Mouse (Mus musculus) thymus, adult 2 months (tissue): ENCODE results near the gene Hspa1a. TPM values are rescaled to one million over a fixed set of nuclear protein-coding genes. Genes with fewer than 3 reads are reported as not detected.

ENCODE experiments used
- DNase-seq: peaks from one replicate; pipeline ENCODE4 v3.0.0; 2021
- H3K27ac ChIP-seq: fragments of 200-500 bp; 2 replicates; pipeline ENCODE4 v1.5.1; 2012; ENCODE audit warnings: low read length, control low read depth; ENCODE audit not compliant: control insufficient read depth, insufficient read depth
- H3K27me3 ChIP-seq: fragments of 200-500 bp; 2 replicates; pipeline ENCODE4 v1.6.1; 2012; ENCODE audit warnings: mild to moderate bottlenecking, low read length, moderate library complexity, mixed read lengths; ENCODE audit not compliant: control insufficient read depth, insufficient read depth
- H3K36me3 ChIP-seq: fragments of 200-500 bp; 2 replicates; pipeline ENCODE4 v1.6.1; 2012; ENCODE audit warnings: mild to moderate bottlenecking, low read length, moderate library complexity; ENCODE audit not compliant: control insufficient read depth, insufficient read depth
- H3K4me1 ChIP-seq: fragments of 200-500 bp; replicated peaks from 2 replicates; pipeline ENCODE4 v1.6.1; 2012; ENCODE audit warnings: low read length; ENCODE audit not compliant: control insufficient read depth, insufficient read depth
- H3K4me3 ChIP-seq: fragments of 200-500 bp; 2 replicates; pipeline ENCODE4 v1.5.1; 2012; ENCODE audit warnings: mild to moderate bottlenecking, low read length, control low read depth, moderate library complexity; ENCODE audit not compliant: control insufficient read depth, insufficient read depth
- CTCF ChIP-seq: fragments of 200-500 bp; IDR thresholded peaks from 2 replicates; pipeline ENCODE4 v1.5.1; 2012; ENCODE audit warnings: mild to moderate bottlenecking, control low read depth, low read length, moderate library complexity, borderline replicate concordance; ENCODE audit not compliant: control insufficient read depth, poor library complexity, insufficient read depth; ENCODE audit errors: extremely low read depth
- POLR2A ChIP-seq: fragments of 200-500 bp; IDR thresholded peaks from 2 replicates; pipeline ENCODE4 v1.6.1; 2012; ENCODE audit warnings: mild to moderate bottlenecking, low read length, control low read depth, moderate library complexity; ENCODE audit not compliant: control insufficient read depth, poor library complexity, insufficient read depth; ENCODE audit errors: extremely low read depth
- WGBS: fragments of 180-500 bp; shearing (Covaris S2); methylation state at CpG from one replicate; pipeline ENCODE4 v1.1.7; 2018; 5-methylcytosine and 5-hydroxymethylcytosine counted together
- polyA plus RNA-seq: library from polyadenylated mRNA; depleted of rRNA; stranded (reverse); fragments of >200 nt; gene quantifications from 2 replicates; pipeline ENCODE4 v1.2.3, GENCODE M21; 2012

The Hspa1a gene
- polyA plus RNA-seq, 1 experiment: 12.2 TPM

GRCm38 (mm10) chr17:34956340-34956739, 15.6 kb downstream of the Hspa1a start:
- Histone ChIP-seq H3K36me3 (no peaks in the 10 kb centered on the region), H3K27me3 (no peaks in the 10 kb centered on the region; the same call in none of the 2 replicates), H3K27ac (no peak overlapping the region), H3K4me1 (peaks cover 8% of the 10 kb centered on the region), H3K4me3 (no peak overlapping the region)
- TF ChIP-seq POLR2A: no peak
- TF ChIP-seq CTCF: no peak
- DNase-seq: no peak
- WGBS: 24% methylated on average over 1 of the region's 1 CpGs

GRCm38 (mm10) chr17:34955884-34956283, 16.1 kb downstream of the Hspa1a start:
- no peak for DNase-seq
- Histone ChIP-seq H3K36me3 (no peaks in the 10 kb centered on the region), H3K4me1 (peaks cover 8% of the 10 kb centered on the region), H3K27me3 (no peaks in the 10 kb centered on the region; the same call in 1 of the 2 replicates), H3K4me3 (no peak overlapping the region), H3K27ac (no peak overlapping the region)
- 91% methylated on average over 3 of the region's 3 CpGs for WGBS
- TF ChIP-seq CTCF (no peak), POLR2A (no peak)

GRCm38 (mm10) chr17:34954831-34955230, 17.1 kb downstream of the Hspa1a start:
- H3K4me3 ChIP-seq: no peak overlapping the region
- TF ChIP-seq POLR2A (no peak), CTCF (no peak)
- no peaks in the 10 kb centered on the region; the same call in 1 of the 2 replicates for H3K27me3 ChIP-seq
- WGBS: 96% methylated on average over 4 of the region's 4 CpGs
- no peak overlapping the region for H3K27ac ChIP-seq
- DNase-seq: no peak
- H3K36me3 ChIP-seq: no peaks in the 10 kb centered on the region
- H3K4me1 ChIP-seq: peaks cover 8% of the 10 kb centered on the region

GRCm38 (mm10) chr17:34953904-34954303, 18.1 kb downstream of the Hspa1a start:
- no peak overlapping the region for H3K4me3 ChIP-seq
- H3K27me3 ChIP-seq: no peaks in the 10 kb centered on the region; the same call in 1 of the 2 replicates
- H3K4me1 ChIP-seq: peaks cover 5% of the 10 kb centered on the region
- TF ChIP-seq CTCF (no peak), POLR2A (no peak)
- DNase-seq: no peak
- WGBS: 95% methylated on average over 4 of the region's 4 CpGs
- no peak overlapping the region for H3K27ac ChIP-seq
- no peaks in the 10 kb centered on the region for H3K36me3 ChIP-seq

- TF ChIP-seq CTCF (no peak), POLR2A (no peak)
- Histone ChIP-seq H3K4me1 (peaks cover 5% of the 10 kb centered on the region), H3K27ac (no peak overlapping the region), H3K36me3 (no peaks in the 10 kb centered on the region), H3K4me3 (no peak overlapping the region), H3K27me3 (no peaks in the 10 kb centered on the region; the same call in 1 of the 2 replicates)
- WGBS: 88% methylated on average over 3 of the region's 3 CpGs
- DNase-seq: no peak
Observed at GRCm38 (mm10) chr17:34953258-34953657, 18.7 kb downstream of the Hspa1a start.

- Histone ChIP-seq H3K4me1 (peaks cover 5% of the 10 kb centered on the region), H3K27ac (0 out of 2 replicates have a peak overlapping the region, but pooled peaks have one; percentile 6), H3K27me3 (no peaks in the 10 kb centered on the region; the same call in 1 of the 2 replicates), H3K36me3 (no peaks in the 10 kb centered on the region), H3K4me3 (peak overlapping the region; percentile 99)
- TF ChIP-seq POLR2A (peak; percentile 79), CTCF (no peak)
- WGBS: under 1% methylated on average over 23 of the region's 23 CpGs
- peak; percentile 74 for DNase-seq
Observed at GRCm38 (mm10) chr17:34952378-34953040, 19.4 kb downstream of the Hspa1a start.
